Mouse (Mus musculus): ENCODE data around the gene Rab6a. TPM values are rescaled to one million over a fixed set of nuclear protein-coding genes. Genes with fewer than 3 reads are reported as not detected.

The Rab6a gene
- polyA plus RNA-seq, 1 experiment from 2014 or later = 106 TPM

DNA sequence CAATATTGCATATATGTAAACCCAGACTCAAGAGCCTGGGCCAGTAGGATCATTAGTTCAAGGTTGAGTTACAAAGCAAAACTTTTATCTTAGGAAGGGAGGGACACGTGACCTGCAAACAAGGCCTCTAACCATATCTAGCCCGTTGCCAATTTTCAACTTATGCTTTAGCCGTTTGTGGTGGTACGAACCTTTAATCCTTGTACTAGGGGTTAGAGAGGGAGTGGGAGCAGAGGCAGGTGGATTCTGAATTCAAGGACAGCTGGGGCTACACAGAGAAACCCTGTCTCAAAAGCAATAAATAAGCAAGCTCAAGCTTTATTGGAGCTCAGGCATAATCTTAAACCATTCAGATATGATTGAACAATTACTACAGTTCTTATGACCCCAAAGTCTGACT is 35.2 kb downstream of the Rab6a start:
- Histone ChIP-seq H3K4me3 (no peak overlapping the region), H3K4me1 (no peaks in the 10 kb centered on the region; the same call in 1 of the 2 replicates), H3K27me3 (no peaks in the 10 kb centered on the region), H3K4me2 (no peak overlapping the region), H3K36me3 (peaks cover 24% of the 10 kb centered on the region), H3K9me3 (no peaks in the 10 kb centered on the region), H3K9ac (no peak overlapping the region), H3K27ac (no peak overlapping the region)
- ATAC-seq (ENCODE audit: insufficient number of reproducible peaks, low FRiP score, low TSS enrichment, low read depth) = no peak
- WGBS = 84% methylated on average over 4 of the region's 4 CpGs

DNA sequence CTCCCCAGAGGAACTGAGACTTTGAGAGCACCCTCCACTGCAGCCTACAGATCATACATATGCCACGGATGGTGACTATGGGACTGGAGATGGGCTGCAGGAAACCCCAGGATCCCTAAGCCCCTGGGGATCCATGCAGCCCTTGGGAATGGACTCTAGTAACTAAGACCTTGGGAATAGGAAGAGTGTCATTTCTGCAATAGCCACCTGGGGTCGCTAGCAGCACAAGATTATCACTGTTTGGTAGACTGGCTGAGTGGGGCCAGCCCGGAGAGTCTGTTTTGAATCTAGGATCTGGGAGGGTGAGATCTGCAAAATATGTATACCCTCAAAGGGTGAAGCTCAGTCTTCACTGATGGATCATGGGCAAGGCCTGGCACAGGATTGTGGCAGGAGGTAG is 37.9 kb downstream of the Rab6a start:
- Histone ChIP-seq H3K9me3 (no peaks in the 10 kb centered on the region), H3K27ac (no peak overlapping the region), H3K4me2 (no peak overlapping the region), H3K36me3 (peaks cover 18% of the 10 kb centered on the region; the same call in 1 of the 2 replicates), H3K4me1 (peaks cover 4% of the 10 kb centered on the region; the same call in 1 of the 2 replicates), H3K27me3 (no peaks in the 10 kb centered on the region), H3K9ac (no peak overlapping the region), H3K4me3 (no peak overlapping the region)
- 39% methylated on average over 3 of the region's 3 CpGs for WGBS
- 0 out of 2 replicates have a peak, but pooled peaks have one; percentile 40 for ATAC-seq (ENCODE audit: insufficient number of reproducible peaks, low FRiP score, low TSS enrichment, low read depth)

DNA sequence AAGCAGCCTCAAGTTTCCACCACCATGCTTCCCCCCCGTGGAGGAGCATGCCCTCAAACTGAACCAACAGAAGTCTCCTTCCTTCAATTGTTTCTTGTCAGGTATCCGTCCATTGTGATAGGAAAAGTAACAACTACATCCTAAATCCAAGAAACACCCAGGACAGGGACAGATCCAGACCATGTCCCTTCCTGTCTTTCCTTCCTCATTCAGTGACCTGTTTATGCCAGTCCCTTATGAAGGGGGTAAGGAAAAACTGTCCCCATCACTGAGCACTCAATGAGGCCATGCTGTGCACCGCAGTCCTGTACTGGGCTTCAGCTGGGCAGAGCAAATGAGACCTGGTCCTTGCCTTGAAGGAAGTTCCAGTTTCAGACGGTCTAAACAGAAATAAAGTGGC is 41.9 kb downstream of the Rab6a start:
- 0 out of 2 replicates have a peak, but pooled peaks cover 7% of the 10 kb centered on the region for H3K36me3 ChIP-seq
- no peak overlapping the region for H3K4me3 ChIP-seq
- H3K27ac ChIP-seq = no peak overlapping the region
- 82% methylated on average over 4 of the region's 4 CpGs for WGBS
- no peaks in the 10 kb centered on the region for H3K27me3 ChIP-seq
- no peak for ATAC-seq (ENCODE audit: insufficient number of reproducible peaks, low FRiP score, low TSS enrichment, low read depth)
- H3K4me1 ChIP-seq = peaks cover 7% of the 10 kb centered on the region; the same call in 1 of the 2 replicates
- H3K4me2 ChIP-seq = no peak overlapping the region
- H3K9ac ChIP-seq = no peak overlapping the region
- H3K9me3 ChIP-seq = no peaks in the 10 kb centered on the region; the same call in 1 of the 2 replicates

DNA sequence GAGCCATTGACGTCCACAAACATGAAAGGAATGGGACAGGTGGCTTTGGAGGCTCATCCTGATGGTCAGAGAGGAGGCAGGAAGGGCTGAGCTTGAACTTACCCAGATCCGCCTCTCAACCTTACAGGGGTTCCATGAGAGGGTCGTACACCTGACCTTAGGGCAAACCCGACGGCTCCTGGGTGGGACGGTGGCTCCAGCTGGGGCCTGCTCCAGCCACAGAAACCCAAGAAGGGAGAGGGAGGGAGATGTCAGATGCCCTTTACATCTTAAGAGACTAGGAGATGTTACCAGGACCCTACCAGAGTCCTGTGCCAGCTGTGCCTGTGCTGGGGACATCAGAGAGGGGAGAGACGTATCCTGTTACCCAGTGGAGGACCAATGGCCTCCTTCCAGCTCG is 42.6 kb downstream of the Rab6a start:
- Histone ChIP-seq H3K27me3 (no peaks in the 10 kb centered on the region), H3K36me3 (0 out of 2 replicates have a peak, but pooled peaks cover 7% of the 10 kb centered on the region), H3K9me3 (no peaks in the 10 kb centered on the region; the same call in 1 of the 2 replicates), H3K4me1 (0 out of 2 replicates have a peak, but pooled peaks cover 7% of the 10 kb centered on the region), H3K4me2 (no peak overlapping the region), H3K9ac (no peak overlapping the region), H3K4me3 (no peak overlapping the region), H3K27ac (no peak overlapping the region)
- 60% methylated on average over 8 of the region's 8 CpGs for WGBS
- ATAC-seq (ENCODE audit: insufficient number of reproducible peaks, low FRiP score, low TSS enrichment, low read depth) = no peak

DNA sequence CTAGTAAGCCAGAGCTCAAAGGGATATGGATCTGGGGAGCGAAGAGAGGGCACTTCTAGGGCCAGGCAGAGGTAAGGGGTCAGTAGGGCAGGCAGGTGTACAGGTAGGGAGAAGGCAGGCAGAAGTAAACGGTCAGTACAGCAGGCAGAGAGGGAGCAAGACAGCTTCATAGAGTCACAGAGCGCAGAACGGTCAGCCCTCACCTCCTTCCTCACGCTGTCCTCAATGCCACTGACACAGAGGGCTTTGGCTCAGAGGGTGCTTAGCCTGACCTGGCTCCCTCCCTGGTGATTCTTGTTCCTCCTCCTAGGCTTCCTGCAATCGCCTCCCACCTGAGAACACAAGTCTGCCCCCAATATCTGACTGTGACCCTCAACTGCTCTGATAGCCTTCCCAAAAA is 43.2 kb downstream of the Rab6a start:
- Histone ChIP-seq H3K4me2 (no peak overlapping the region), H3K36me3 (0 out of 2 replicates have a peak, but pooled peaks cover 2% of the 10 kb centered on the region), H3K27me3 (no peaks in the 10 kb centered on the region), H3K27ac (no peak overlapping the region), H3K4me1 (0 out of 2 replicates have a peak, but pooled peaks cover 7% of the 10 kb centered on the region), H3K9me3 (no peaks in the 10 kb centered on the region; the same call in 1 of the 2 replicates), H3K9ac (no peak overlapping the region), H3K4me3 (no peak overlapping the region)
- WGBS = 76% methylated on average over 6 of the region's 6 CpGs
- no peak for ATAC-seq (ENCODE audit: insufficient number of reproducible peaks, low FRiP score, low TSS enrichment, low read depth)

DNA sequence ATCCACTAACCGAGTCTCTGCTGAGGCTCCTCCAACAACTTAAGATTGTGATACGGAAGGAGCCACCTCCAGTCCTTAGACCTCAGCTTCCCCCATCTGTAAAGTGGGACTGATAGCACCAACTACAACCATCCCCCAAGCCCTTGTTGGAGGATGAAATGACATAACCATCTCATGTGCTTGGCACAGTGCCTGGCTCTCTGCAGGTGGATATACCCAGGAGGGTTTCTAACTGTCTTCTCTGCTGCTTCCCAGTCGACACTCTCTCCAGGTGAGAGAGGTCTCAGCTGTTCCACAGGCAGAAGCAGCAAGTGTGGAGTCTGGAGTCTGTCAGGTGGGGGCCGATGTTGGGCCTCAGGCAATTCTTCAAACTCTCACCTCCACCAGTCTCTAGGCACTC is 43.8 kb downstream of the Rab6a start:
- ATAC-seq (ENCODE audit: insufficient number of reproducible peaks, low FRiP score, low TSS enrichment, low read depth) = no peak
- H3K9me3 ChIP-seq = no peaks in the 10 kb centered on the region; the same call in 1 of the 2 replicates
- no peaks in the 10 kb centered on the region for H3K27me3 ChIP-seq
- 60% methylated on average over 4 of the region's 4 CpGs for WGBS
- H3K4me1 ChIP-seq = 0 out of 2 replicates have a peak, but pooled peaks cover 11% of the 10 kb centered on the region
- no peak overlapping the region for H3K4me2 ChIP-seq
- 0 out of 2 replicates have a peak, but pooled peaks cover 2% of the 10 kb centered on the region for H3K36me3 ChIP-seq
- H3K4me3 ChIP-seq = no peak overlapping the region
- H3K27ac ChIP-seq = no peak overlapping the region
- H3K9ac ChIP-seq = no peak overlapping the region

DNA sequence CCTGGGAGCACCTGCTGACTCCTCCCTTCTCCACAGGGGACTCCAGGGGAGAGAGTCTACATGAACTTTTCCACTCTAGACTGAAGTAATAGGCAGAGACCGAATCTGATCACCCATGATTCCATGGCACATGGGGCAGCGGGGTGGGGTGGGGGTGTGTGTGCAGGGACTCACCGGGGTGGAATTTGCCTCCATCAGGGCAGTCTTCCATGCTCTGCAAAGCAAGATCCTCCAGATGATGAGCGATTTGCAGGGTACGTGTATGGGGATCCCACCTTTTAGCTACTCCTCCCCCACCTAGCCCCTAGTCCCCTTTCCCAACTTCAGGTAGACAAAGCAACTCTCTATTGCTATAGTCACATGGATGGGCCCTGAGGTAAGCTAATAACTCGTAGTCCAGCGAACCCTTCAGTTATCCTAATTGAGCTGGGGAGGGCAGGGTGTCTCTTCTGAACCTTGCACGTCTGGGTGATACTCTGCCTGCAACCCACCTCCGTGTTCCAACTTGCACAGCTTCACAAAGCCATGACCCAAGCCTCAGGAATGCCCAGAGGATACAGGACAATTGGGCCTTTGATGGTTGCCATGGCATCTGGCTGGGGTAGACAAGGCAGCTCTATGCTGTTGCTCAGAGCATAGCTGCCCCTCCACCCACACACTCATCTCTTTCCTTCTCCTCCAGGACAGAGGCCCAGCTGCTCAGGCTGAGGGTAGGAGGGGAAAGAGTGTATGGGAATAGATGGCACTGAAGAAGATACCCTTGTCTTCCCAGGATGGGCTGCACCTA is 46.5 kb downstream of the Rab6a start:
- Histone ChIP-seq H3K4me1 (peaks cover 16% of the 10 kb centered on the region), H3K9ac (no peak overlapping the region), H3K4me3 (no peak overlapping the region), H3K9me3 (no peaks in the 10 kb centered on the region; the same call in 1 of the 2 replicates), H3K27ac (no peak overlapping the region), H3K27me3 (no peaks in the 10 kb centered on the region), H3K4me2 (no peak overlapping the region), H3K36me3 (0 out of 2 replicates have a peak, but pooled peaks cover 2% of the 10 kb centered on the region)
- ATAC-seq (ENCODE audit: insufficient number of reproducible peaks, low FRiP score, low TSS enrichment, low read depth) = no peak
- WGBS = 77% methylated on average over 9 of the region's 9 CpGs

DNA sequence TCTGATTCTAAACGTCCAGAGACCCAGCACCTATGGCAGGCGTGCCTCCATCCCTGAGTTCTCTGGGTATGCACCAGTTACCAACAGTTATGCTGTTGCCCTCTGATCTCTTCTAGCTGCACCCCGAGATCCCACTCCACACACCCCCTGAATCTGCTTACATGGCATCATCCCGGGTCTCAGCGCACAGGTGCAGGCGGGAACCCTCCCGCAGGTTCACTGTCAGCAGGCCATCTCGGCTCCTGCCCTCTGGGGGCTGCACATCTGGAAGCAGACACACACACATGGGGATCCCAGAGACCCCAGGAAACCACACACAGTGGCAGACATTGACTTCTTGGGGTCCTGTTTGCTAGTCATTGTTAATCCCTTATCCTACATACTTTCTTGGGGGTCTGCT is 47.2 kb downstream of the Rab6a start:
- Histone ChIP-seq H3K27ac (no peak overlapping the region), H3K36me3 (no peaks in the 10 kb centered on the region), H3K4me1 (peaks cover 14% of the 10 kb centered on the region), H3K9ac (no peak overlapping the region), H3K27me3 (no peaks in the 10 kb centered on the region), H3K9me3 (no peaks in the 10 kb centered on the region; the same call in 1 of the 2 replicates), H3K4me2 (no peak overlapping the region), H3K4me3 (no peak overlapping the region)
- 77% methylated on average over 8 of the region's 8 CpGs for WGBS
- no peak for ATAC-seq (ENCODE audit: insufficient number of reproducible peaks, low FRiP score, low TSS enrichment, low read depth)

DNA sequence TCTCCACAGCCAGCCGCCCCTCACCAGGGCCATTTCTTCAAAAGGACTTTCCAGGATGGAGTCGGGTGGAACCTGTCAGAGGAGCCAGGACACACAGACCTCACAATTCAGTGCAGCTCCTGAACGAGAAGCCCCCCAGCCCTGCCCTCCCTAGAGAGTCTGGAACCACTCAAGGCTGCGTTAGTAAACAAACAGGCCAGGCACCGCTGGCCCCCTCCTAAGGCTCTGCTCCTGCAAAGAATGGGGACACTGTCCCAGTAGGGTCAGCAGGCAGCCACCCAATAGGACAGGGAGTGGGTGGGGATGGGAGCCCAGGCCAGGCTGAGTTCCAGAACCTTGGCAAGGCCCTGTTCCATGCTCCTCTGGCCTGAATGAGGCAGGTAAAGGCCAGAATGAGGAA is 49.5 kb downstream of the Rab6a start:
- 25% methylated on average over 5 of the region's 5 CpGs for WGBS
- no peak for ATAC-seq (ENCODE audit: insufficient number of reproducible peaks, low FRiP score, low TSS enrichment, low read depth)

DNA sequence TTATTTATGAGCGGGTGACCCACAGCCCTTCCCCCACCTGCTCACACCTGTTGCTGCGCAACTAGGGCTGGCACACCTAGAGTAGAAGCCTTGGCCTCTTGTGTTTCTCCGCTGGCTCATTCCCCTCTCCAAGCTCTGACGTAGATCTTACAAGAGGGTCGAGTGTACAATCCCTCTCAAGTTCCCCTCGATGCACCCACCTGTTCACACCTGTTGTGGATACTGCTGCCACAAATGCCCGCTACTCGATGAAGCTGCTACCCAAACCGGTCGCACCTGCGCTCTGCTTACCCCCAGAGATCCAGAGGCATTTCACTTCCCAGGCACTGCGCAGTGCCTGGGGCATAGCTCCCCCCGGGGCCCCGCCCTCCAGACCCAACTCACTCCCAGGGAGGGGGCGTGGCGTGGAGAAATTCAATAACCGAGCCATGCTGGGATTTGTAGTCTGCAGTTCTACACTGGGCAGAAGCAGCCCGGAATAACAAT is 50.9 kb downstream of the Rab6a start:
- no peak overlapping the region for H3K27ac ChIP-seq
- no peaks in the 10 kb centered on the region for H3K27me3 ChIP-seq
- ATAC-seq (ENCODE audit: insufficient number of reproducible peaks, low FRiP score, low TSS enrichment, low read depth) = no peak
- H3K9ac ChIP-seq = no peak overlapping the region
- H3K4me3 ChIP-seq = no peak overlapping the region
- peak overlapping the region; percentile 34; the same call in 1 of the 2 replicates for H3K4me2 ChIP-seq
- H3K9me3 ChIP-seq = no peaks in the 10 kb centered on the region
- peaks cover 14% of the 10 kb centered on the region for H3K4me1 ChIP-seq
- H3K36me3 ChIP-seq = no peaks in the 10 kb centered on the region
- 21% methylated on average over 18 of the region's 18 CpGs for WGBS

More for the DNA sequence above, 49.5 kb downstream of the Rab6a start:
- Histone ChIP-seq H3K4me3 (no peak overlapping the region), H3K4me2 (no peak overlapping the region), H3K9ac (no peak overlapping the region), H3K27ac (no peak overlapping the region), H3K4me1 (peaks cover 11% of the 10 kb centered on the region), H3K36me3 (no peaks in the 10 kb centered on the region), H3K27me3 (no peaks in the 10 kb centered on the region), H3K9me3 (no peaks in the 10 kb centered on the region)

DNA sequence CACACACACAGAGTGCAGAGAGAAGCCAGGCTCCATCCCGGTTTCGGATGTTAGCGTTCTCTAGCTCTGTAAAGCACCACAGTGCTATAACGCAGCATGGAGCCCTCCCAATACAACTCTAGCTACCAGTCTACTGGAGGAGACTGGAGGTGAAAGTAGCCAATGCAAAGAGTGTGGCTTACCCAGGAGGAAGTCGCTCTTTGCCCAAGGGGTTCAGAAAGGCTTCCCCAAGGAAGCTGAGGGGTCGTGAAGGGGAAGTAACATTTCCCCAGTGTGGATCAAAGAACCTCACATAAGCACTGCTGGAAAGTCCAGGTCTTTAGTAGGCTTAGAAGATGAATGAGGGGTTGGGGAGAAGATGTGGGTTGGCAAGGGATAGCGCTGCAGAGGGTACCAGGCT is 54.1 kb downstream of the Rab6a start:
- Histone ChIP-seq H3K4me3 (no peak overlapping the region), H3K4me2 (no peak overlapping the region), H3K36me3 (no peaks in the 10 kb centered on the region), H3K4me1 (peaks cover 15% of the 10 kb centered on the region), H3K27me3 (no peaks in the 10 kb centered on the region), H3K9ac (no peak overlapping the region), H3K9me3 (no peaks in the 10 kb centered on the region), H3K27ac (no peak overlapping the region)
- WGBS = 89% methylated on average over 7 of the region's 7 CpGs
- ATAC-seq (ENCODE audit: insufficient number of reproducible peaks, low FRiP score, low TSS enrichment, low read depth) = no peak

DNA sequence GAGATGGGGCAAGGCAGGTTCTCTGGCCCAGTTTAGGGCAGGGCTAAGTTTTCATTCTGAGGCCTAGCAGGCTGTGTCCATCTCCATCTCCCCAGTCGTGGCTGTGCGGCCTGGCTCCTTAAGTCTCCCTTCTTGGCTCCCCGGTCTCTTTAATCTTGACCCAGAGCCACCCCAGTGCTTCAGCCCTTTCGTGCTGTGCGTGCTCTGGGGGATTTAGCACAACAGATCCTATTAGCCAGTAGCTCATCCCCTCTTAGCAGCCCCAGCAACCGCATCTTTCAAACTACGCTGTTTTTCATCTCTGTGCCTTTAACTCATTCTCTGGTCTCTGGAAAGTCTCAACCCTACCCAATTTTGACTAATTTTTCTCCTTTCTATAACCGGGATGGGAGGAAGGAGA is 55.0 kb downstream of the Rab6a start, which contains the start of gene Plekhb1:
TSS of gene Plekhb1 (minus strand) at position 184 of the 400 bp plus-strand sequence.
- Histone ChIP-seq H3K4me3 (no peak within 1 kb of the TSS), H3K9me3 (no peaks in the 10 kb centered on the region), H3K4me2 (peak within 1 kb of the TSS; percentile 24; the same call in 1 of the 2 replicates), H3K4me1 (peaks cover 15% of the 10 kb centered on the region), H3K27ac (no peak within 1 kb of the TSS), H3K36me3 (no peaks in the 10 kb centered on the region), H3K9ac (no peak within 1 kb of the TSS), H3K27me3 (no peaks in the 10 kb centered on the region)
- no peak for ATAC-seq (ENCODE audit: insufficient number of reproducible peaks, low FRiP score, low TSS enrichment, low read depth)
- whole genome bisulfite sequencing = 77% methylated on average over 8 of the region's 8 CpGs

Data from limb, embryonic 15.5 days (tissue).